Mouse (Mus musculus): Measurements from ENCODE around the gene Vmn1r123. TPM values are rescaled to one million over a fixed set of nuclear protein-coding genes. Genes with fewer than 3 reads are reported as not detected.
"Not testable (repeated sequence)": the region's sequence is repeated elsewhere in the genome, so short reads cannot be mapped to it uniquely, and the experiment has no call there.

Vmn1r123 gene
- total RNA-seq (2021) (not detected), polyA plus RNA-seq (2012; rRNA removed) (not detected in 2 replicates)
- long read RNA-seq: 0 reads

- intact Hi-C loops (cut with DNase I); H3K9ac ChIP-seq (ENCODE audit: low read depth, low read length); H3K4me3 ChIP-seq; DNase-seq; H3K4me1 ChIP-seq (ENCODE audit: control insufficient read depth, insufficient read depth, low read length); H3K36me3 ChIP-seq (ENCODE audit: control insufficient read depth, insufficient read depth, low read length); H3K27me3 ChIP-seq (ENCODE audit: control insufficient read depth, insufficient read depth, low read length); H3K79me2 ChIP-seq (replicated peaks; ENCODE audit: control insufficient read depth, insufficient read depth, low read length); H3K27ac ChIP-seq: not testable (repeated sequence)
- WGBS: 20% methylated on average over 1 of the region's 3 CpGs
Observed at GRCm38 (mm10) chr7:21161885-21162284, at the start of gene Vmn1r123. Gene Vmn1r123, plus strand, starts transcription at chr7:21162185.

- H3K79me2 ChIP-seq (replicated peaks; ENCODE audit: control insufficient read depth, insufficient read depth, low read length); H3K4me3 ChIP-seq; DNase-seq; H3K27me3 ChIP-seq (ENCODE audit: control insufficient read depth, insufficient read depth, low read length); H3K9ac ChIP-seq (ENCODE audit: low read depth, low read length); H3K4me1 ChIP-seq (ENCODE audit: control insufficient read depth, insufficient read depth, low read length); H3K27ac ChIP-seq; H3K36me3 ChIP-seq (ENCODE audit: control insufficient read depth, insufficient read depth, low read length); intact Hi-C loops (cut with DNase I): not testable (repeated sequence)
- 53% methylated on average over 3 of the region's 3 CpGs for WGBS
Observed at GRCm38 (mm10) chr7:21134028-21134427, 28.0 kb upstream of the Vmn1r123 start, which contains the start of gene Vmn1r122. Gene Vmn1r122, minus strand, starts transcription at chr7:21134128.

GRCm38 (mm10) chr7:21190323-21190722, 28.3 kb downstream of the Vmn1r123 start, which contains the start of gene Gm5157:
Gene Gm5157, minus strand, starts transcription at chr7:21190423.
- H3K9ac ChIP-seq (ENCODE audit: low read depth, low read length); H3K27me3 ChIP-seq (ENCODE audit: control insufficient read depth, insufficient read depth, low read length); H3K4me1 ChIP-seq (ENCODE audit: control insufficient read depth, insufficient read depth, low read length); DNase-seq; H3K79me2 ChIP-seq (replicated peaks; ENCODE audit: control insufficient read depth, insufficient read depth, low read length); intact Hi-C loops (cut with DNase I); H3K4me3 ChIP-seq; H3K27ac ChIP-seq; H3K36me3 ChIP-seq (ENCODE audit: control insufficient read depth, insufficient read depth, low read length): not testable (repeated sequence)
- 18% methylated on average over 1 of the region's 2 CpGs for WGBS

Other genes with a start within 250 kb of the Vmn1r123 start
- gene Vmn1r118, start 249.8 kb upstream of the Vmn1r123 start, total RNA-seq (2021): not detected
- gene Vmn1r118, start 249.8 kb upstream of the Vmn1r123 start, polyA plus RNA-seq (2012; rRNA removed): not detected in 2 replicates
- gene Vmn1r119, start 149.7 kb upstream of the Vmn1r123 start, total RNA-seq (2021): not detected
- gene Vmn1r119, start 149.7 kb upstream of the Vmn1r123 start, polyA plus RNA-seq (2012; rRNA removed): not detected in 2 replicates
- not detected for gene Vmn1r120, start 108.4 kb upstream of the Vmn1r123 start, total RNA-seq (2021)
- not detected in 2 replicates for gene Vmn1r120, start 108.4 kb upstream of the Vmn1r123 start, polyA plus RNA-seq (2012; rRNA removed)
- not detected for gene Vmn1r121, start 63.7 kb upstream of the Vmn1r123 start, total RNA-seq (2021)
- not detected in 2 replicates for gene Vmn1r121, start 63.7 kb upstream of the Vmn1r123 start, polyA plus RNA-seq (2012; rRNA removed)
- not detected for gene Vmn1r122, start 28.1 kb upstream of the Vmn1r123 start, total RNA-seq (2021)
- gene Vmn1r122, start 28.1 kb upstream of the Vmn1r123 start, polyA plus RNA-seq (2012; rRNA removed): not detected in 2 replicates
- not detected for gene Gm5157, start 28.2 kb downstream of the Vmn1r123 start, total RNA-seq (2021)
- gene Gm5157, start 28.2 kb downstream of the Vmn1r123 start, polyA plus RNA-seq (2012; rRNA removed): not detected in 2 replicates
- not detected for gene Vmn1r124, start 98.4 kb downstream of the Vmn1r123 start, total RNA-seq (2021)
- gene Vmn1r124, start 98.4 kb downstream of the Vmn1r123 start, polyA plus RNA-seq (2012; rRNA removed): not detected in 2 replicates
- gene Vmn1r125, start 110.0 kb downstream of the Vmn1r123 start, total RNA-seq (2021): not detected
- not detected in 2 replicates for gene Vmn1r125, start 110.0 kb downstream of the Vmn1r123 start, polyA plus RNA-seq (2012; rRNA removed)
- gene Vmn1r126, start 139.3 kb downstream of the Vmn1r123 start, total RNA-seq (2021): not detected
- not detected in 2 replicates for gene Vmn1r126, start 139.3 kb downstream of the Vmn1r123 start, polyA plus RNA-seq (2012; rRNA removed)
- not detected for gene Vmn1r127, start 157.7 kb downstream of the Vmn1r123 start, total RNA-seq (2021)
- not detected in 2 replicates for gene Vmn1r127, start 157.7 kb downstream of the Vmn1r123 start, polyA plus RNA-seq (2012; rRNA removed)
- not detected for gene Vmn1r128, start 187.2 kb downstream of the Vmn1r123 start, total RNA-seq (2021)
- not detected in 2 replicates for gene Vmn1r128, start 187.2 kb downstream of the Vmn1r123 start, polyA plus RNA-seq (2012; rRNA removed)
- not detected for gene Vmn1r129, start 199.1 kb downstream of the Vmn1r123 start, total RNA-seq (2021)
- gene Vmn1r129, start 199.1 kb downstream of the Vmn1r123 start, polyA plus RNA-seq (2012; rRNA removed): not detected in 2 replicates

Data from heart, adult 2 months (tissue).